Mouse (Mus musculus): ENCODE measurements around the gene Zfp296.

- TF ChIP-seq POLR2A (IDR thresholded peaks at IDR 0.05; ENCODE audit: control insufficient read depth, low read depth, low read length), result no peak
- TF ChIP-seq CTCF (IDR thresholded peaks at IDR 0.05; ENCODE audit: control insufficient read depth, insufficient read depth, insufficient replicate concordance, low read depth, low read length), result no peak
Measured at GRCm38 (mm10) chr7:19622241-19622640, 45.2 kb downstream of the Zfp296 start.

All from testis, adult 2 months (tissue).